Mouse (Mus musculus) frontal cortex, postnatal 14 days (tissue): ENCODE measurements around the gene Ggt7.
"Not testable (repeated sequence)": the region's sequence is repeated elsewhere in the genome, so short reads cannot be mapped to it uniquely, and the experiment has no call there.

Source experiments
- DNase-seq, 2 experiments: peaks; one replicate each; pipeline ENCODE4 v3.0.0; 2022; ENCODE audit warnings: low spot score in 2 of 2

Gene Ggt7

GRCm38 (mm10) chr2:155517455-155518423 is at the start of gene Ggt7, which contains the start of gene Acss2:
Ggt7 (minus strand) TSS chr2:155518237.
Acss2 (plus strand) TSS chr2:155517948.
- peak; percentile 98 for DNase-seq

DNA sequence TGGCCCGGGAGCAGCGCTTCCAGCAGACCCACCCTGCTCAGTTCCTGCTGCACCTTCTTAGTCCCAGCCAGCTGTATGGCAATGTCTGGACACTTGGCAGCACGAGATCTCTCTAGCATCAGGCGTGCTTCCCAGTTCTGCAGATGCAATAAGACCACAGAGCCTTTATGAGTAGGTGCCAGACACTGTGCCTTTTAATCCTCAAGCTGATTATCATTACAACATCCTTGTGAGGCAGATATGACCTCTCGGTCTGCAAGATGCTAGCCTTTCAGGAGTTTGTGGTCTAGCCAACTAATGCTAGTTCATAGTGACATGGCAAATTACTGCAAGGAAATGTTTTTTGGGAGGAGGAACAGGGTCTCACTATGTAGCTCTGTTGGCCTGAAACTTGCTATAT is 49.7 kb upstream of the Ggt7 start:
- no peak for DNase-seq

- no peak for DNase-seq
These were observed 44.9 kb upstream of the Ggt7 start for GRCm38 (mm10) chr2:155562934-155563333.

DNA sequence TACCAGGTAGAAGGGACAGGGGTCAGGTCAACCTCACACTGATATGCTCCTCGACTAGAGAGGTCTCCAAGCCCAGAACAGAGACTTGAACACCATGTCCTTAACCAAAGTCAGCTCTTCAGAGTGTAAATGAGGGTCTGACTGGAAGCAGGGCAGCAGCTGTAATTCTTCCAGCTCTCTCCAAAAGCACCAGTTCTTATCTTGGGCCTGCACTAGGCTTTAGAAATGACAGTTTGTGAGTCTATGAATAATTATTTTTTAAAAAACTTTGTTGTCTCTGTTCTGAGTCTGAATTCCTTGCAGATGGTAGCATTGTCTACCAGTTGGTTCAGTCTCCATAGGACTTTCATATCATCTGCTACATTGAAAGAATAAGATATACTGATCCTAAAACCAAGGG is 44.2 kb upstream of the Ggt7 start:
- DNase-seq, result no peak

- DNase-seq, result no peak
These were observed 36.5 kb upstream of the Ggt7 start for GRCm38 (mm10) chr2:155554426-155554985.

- DNase-seq, result no peak
These were observed 34.9 kb upstream of the Ggt7 start for GRCm38 (mm10) chr2:155552949-155553354.

DNA sequence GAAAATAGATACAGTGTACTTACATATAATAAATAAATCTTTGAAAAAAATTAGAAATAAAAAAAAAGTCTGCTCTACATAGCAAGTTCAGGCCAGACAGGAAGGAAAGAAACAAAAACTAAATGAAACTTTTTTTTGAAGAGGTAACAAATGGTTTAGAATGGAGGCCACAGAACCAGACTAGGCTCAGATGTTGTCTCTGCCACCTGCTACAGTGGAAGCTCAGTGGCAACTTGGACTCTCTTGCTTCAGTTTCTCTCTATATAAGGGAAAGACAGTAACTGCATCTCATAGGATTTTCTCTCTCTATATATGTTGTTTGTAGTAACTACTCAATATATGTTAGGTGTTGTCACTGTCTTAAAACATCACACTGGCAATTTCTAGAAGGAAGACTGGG is 34.3 kb upstream of the Ggt7 start:
- DNase-seq, result no peak

DNA sequence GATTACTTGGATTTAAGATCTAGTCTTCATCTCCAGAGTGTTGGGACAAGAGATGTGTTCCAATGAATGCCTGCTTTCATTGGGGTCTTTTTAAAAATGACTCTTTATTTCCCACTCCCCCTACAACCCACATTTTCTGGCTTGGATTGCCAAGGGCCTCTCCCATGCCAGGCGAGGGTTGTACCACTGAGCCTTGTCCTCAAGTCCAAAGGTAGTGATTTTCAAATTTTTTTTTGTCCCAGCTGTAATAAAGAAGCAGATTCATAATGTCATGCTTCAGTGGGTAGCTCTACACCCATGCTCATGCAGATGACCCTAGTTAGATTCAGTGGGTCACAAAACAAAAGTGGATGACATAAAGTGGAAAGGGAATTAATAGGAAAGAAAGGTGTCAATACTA is 28.9 kb upstream of the Ggt7 start:
- no peak for DNase-seq

- DNase-seq, result peak in 1 of 2 experiments; percentile 8
These were observed 22.9 kb upstream of the Ggt7 start for GRCm38 (mm10) chr2:155540822-155541458.

DNA sequence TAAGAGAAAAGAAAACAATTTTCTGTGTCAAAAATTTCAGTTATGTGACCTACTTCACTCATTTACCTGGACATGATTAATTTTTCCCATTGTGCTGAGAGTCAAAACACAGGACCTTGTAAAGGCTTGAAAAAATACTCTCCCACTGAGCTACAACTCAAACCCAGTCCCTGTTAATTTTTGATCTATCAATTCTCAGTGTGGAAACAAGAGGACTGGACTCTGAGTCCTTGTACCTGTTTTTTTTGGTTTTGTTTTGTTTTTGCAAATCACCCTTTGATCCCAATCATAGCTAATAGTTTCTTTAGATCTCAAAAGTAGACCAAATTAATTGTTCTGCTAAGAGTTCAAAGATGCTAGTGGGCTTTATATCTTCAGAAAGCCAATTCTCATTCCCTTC is 21.7 kb upstream of the Ggt7 start:
- no peak for DNase-seq

GRCm38 (mm10) chr2:155538463-155539057 is 20.5 kb upstream of the Ggt7 start:
- DNase-seq, result not testable (repeated sequence)

GRCm38 (mm10) chr2:155537761-155538462 is 19.9 kb upstream of the Ggt7 start:
- no peak for DNase-seq

GRCm38 (mm10) chr2:155536292-155536691 is 18.3 kb upstream of the Ggt7 start:
- no peak for DNase-seq

GRCm38 (mm10) chr2:155527367-155527766 is 9.3 kb upstream of the Ggt7 start:
- no peak for DNase-seq

DNA sequence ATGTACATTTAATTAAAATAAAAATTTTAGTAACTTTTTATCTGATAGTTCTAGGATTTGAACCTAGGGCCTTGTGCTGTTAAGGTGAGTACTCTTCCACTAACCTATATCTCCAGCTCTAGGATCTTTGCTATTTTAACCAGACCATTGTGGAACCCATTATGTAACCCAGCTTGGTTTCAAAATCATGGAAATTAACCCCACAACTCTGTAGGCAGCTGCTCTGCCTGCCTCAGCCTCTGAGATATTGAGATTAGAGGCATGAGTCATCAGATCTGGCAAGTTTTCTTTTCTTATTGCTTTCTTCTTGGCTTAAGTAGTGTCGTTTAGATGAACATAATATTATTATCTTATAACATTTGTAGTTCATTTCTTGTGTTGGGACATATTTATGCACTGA is 6.3 kb upstream of the Ggt7 start:
- no peak for DNase-seq

GRCm38 (mm10) chr2:155523706-155524105 is 5.7 kb upstream of the Ggt7 start:
- no peak for DNase-seq

DNA sequence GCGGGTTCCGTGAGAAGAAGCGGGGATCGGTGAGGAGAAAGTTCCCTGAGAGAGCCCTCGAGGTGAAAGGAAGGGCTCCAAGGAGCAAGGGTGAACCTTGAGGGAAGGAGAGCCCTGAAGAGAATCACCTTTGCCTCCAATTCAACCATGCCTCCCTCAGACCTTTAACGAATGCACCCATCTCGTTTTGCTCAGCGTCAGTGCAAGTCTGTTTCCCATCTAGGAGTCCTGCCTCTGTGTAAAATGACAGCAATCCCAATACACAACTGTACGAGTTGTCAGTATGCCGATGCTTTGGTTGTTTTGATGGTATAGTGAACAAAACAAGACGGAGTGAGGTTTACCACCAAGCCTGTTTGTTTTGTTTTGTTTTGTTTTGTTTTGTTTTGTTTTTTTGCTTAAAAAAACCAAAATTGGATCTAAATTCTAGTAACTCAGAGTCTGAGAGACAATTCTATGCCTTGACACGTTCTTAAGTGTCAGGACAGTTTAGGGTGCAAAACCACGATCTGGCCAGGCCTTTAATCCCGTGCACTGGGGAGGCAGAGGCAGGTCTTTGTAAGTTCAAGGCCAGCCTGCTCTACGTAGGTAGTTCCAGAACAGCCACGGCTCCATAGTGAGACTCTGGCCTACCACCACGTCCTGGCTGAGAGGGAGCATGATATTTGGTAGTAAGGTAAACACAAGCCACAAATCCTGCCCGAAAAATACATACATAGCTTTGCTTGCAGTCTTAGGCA is 664 bp upstream of the Ggt7 start:
- no peak for DNase-seq

DNA sequence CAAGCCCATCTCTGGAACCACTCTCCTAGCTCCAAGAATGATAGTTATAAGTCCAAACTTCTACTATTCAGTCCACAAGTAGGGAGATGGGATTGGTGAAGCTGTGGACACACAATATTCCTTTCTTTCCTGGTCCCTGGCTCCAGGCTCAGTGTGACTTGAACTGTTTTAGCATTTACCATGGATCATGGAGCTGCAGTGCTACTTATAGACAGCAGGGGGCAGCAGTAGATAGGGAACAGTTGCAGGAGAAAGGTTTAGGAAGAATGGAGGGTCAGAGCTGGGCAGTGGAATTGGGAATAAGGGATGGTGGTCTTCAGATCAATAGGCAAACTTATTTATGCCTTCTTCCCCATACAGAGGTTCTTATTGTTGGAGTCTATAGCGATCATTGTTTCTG is 2.1 kb downstream of the Ggt7 start:
- peak in 1 of 2 experiments; percentile 66 for DNase-seq

GRCm38 (mm10) chr2:155514666-155515065 is 3.4 kb downstream of the Ggt7 start:
- DNase-seq, result peak; percentile 77 to 78

- no peak for DNase-seq
These were observed 4.5 kb downstream of the Ggt7 start for GRCm38 (mm10) chr2:155513543-155513942.

DNA sequence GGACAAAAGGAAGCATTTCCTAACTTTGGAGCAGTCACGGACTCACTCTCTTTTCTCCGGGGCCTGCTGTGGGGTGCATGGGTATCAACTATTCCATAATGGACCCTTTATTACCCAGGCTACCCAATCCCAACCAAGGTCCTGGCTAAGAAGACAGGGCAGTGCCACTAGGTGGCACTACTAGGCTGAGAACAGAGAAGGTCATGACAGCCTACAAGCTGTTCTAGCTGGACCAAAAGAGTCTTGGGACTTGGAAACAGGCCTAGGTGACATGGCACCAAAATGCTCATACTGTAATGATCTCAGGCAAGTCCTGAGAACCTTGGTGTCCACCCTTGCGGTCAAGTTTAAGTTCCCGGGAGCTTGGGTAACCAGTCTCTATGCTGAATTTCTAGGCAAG is 5.6 kb downstream of the Ggt7 start:
- no peak for DNase-seq
